Mouse (Mus musculus): ENCODE measurements around the gene Klk1b5.

- no peak for TF ChIP-seq EP300 (IDR thresholded peaks at IDR 0.05; ENCODE audit: low read depth)
- TF ChIP-seq CTCF (IDR thresholded peaks at IDR 0.05; ENCODE audit: low read depth): 0 out of 2 replicates have a peak, but pooled peaks have one; percentile 12
Observed at GRCm38 (mm10) chr7:44241163-44241562, 25.4 kb downstream of the Klk1b5 start.
